Mouse (Mus musculus) gastrocnemius, adult 8-10 months (tissue): ENCODE measurements around the gene Purb. TPM values are rescaled to one million over a fixed set of nuclear protein-coding genes. Genes with fewer than 3 reads are reported as not detected.
"Not testable (repeated sequence)": the region's sequence is repeated elsewhere in the genome, so short reads cannot be mapped to it uniquely, and the experiment has no call there.

Experiments
- DNase-seq, 2 experiments: peaks; one replicate each; pipeline ENCODE4 v3.0.0; 2022; ENCODE audit warnings: low spot score in 2 of 2
- total RNA-seq, 4 experiments: library from RNA; stranded (reverse); gene quantifications; 2 replicates each; pipeline ENCODE4 v1.2.4; 2022

Purb gene
- total RNA-seq, 4 experiments from 2014 or later = 19.1 to 24.8 (median 19.7) TPM

DNA sequence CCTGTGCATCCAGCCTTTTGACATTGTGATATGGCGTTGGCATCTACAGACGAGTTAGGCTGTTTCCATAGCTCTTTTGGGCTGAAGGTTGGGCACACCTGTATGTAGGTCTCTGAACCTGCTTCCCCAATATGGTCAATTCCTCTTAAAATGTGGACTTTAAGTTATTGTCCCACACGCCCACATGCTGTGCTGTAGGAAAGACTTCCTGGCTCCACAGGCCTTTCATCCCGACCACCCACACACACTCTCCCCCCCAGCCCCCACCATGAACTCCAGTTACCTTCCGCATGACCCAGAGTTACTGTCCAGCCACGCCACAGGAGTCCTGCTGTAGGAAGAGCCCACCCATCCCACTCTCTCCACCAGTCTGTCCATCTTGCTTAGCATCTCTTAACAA is 11.2 kb upstream of the Purb start:
- no peak for DNase-seq

GRCm38 (mm10) chr11:6484244-6484959 is 8.7 kb upstream of the Purb start:
- DNase-seq = no peak

GRCm38 (mm10) chr11:6483103-6483502 is 7.4 kb upstream of the Purb start:
- DNase-seq = no peak

DNA sequence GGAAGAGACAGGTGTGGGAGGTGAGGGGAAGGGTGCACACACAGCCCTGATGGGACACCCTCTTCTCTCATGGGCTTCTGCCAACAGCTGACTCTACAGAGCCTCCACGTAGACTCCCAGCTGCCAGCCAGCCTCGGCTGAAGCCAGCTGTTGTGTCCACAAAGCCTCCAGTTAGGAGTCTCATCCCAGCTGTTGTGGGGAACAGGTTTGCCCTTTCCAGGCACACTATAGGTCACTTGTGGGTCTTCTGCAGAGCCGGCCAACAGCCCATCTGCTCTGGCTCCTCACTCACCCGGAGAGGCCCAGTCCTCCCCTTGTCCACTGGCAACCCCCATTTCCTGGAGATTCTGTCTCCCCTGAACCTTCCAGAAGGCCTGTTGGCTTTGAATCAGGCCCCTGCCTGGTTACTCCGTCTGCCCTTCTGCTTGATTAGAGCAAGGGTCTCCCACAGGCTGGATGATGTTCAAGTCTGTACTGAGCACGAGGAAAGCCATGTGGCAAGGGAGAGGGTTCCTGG is 6.0 kb upstream of the Purb start:
- DNase-seq = no peak

DNA sequence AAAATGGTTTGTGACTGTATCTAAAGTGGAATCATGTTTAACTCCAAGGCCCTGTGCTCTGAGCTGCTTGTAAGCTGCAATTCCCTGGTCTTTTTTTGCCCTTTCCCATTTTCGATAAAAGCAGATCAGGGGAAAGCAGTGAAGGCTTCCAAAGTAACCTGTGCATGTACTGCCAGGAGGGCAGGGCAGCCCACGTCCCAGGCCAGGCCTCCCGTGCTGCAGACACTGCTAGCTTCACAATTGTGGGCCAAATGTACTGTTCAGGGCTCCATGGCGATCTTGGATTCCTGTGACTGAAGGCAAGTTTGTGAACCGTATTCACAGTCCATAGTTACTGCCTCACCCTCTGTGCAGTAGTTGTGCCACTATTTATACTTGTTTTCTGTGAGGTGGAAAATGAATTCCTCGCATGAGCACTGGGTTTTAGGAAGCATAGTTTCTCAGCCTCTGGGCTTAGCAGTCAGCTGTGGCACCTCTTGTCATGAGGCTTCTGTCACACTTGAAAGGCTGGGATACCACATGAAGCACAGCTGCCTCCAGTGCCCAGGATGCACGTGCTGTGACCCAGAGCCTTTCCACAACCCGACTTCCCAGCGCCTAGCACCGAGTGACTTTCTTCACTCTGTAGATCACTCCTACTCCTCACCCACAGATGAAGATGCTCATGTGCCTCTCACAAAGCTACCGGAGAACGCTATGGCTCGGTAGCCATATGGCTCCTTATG is 5.1 kb upstream of the Purb start:
- no peak for DNase-seq

- no peak for DNase-seq
Observed at GRCm38 (mm10) chr11:6480191-6480590, 4.5 kb upstream of the Purb start.

GRCm38 (mm10) chr11:6479231-6479630 is 3.5 kb upstream of the Purb start:
- no peak for DNase-seq

GRCm38 (mm10) chr11:6477350-6477749 is 1.6 kb upstream of the Purb start:
- DNase-seq = no peak

DNA sequence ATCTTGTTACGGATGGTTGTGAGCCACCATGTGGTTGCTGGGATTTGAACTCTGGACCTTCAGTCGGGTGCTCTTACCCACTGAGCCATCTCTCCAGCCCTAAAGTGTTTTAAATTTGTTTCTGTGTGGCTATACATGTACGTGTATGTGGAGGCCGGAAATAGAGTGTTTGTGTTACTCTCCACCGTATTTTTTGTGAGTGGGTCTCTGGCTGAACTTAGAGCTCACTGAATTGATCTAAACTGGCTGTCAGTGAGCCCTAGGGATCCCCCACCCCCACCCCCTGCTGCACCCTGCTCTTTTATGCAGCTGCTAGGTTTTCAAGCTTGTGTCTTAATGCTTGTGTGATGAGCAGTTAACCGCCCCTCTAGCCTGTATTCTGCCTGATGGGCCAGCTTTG is 1.2 kb upstream of the Purb start:
- no peak for DNase-seq

DNA sequence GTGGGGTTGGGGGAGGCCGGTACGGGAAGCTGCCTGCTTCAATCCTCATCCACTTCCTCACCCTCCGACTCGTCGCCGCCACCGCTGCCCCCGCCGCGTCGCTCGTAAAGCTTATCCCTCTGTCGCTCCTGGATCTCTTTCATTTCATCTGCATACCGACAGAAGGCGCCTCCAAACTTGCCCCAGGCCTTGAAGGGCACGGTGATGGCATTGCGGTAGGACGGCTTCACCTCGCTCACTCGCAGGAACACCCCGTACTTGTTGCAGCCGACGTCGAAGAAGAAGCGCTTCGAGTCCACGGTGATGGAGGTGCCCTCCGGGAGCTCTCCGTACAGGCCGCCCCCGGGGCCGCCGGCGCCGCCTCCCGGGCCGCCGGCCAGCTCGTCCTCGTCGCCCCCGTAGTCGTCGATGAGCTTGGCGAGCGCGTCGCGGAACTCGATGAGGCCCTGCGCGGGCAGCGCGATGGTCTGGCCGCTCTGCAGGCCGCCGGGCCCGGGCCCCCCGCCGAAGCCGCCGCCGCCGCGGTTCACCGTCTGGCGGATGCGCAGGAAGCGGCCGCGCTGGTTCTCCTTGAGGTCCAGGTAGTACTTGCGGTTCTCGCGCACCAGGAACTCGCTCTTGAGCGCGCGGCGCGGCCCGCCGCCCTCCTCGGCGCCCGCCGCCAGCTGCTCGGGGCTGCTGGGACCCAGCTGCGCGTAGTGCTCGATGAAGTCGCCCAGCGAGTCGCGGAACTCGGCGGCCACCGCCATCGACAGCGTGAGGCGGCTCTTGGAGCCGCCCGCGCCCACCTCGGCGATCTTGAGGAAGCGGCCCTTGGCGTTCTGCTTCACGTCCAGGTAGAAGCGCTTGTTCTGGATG is 614 bp downstream of the Purb start:
- DNase-seq = peak; percentile 9 to 21

DNA sequence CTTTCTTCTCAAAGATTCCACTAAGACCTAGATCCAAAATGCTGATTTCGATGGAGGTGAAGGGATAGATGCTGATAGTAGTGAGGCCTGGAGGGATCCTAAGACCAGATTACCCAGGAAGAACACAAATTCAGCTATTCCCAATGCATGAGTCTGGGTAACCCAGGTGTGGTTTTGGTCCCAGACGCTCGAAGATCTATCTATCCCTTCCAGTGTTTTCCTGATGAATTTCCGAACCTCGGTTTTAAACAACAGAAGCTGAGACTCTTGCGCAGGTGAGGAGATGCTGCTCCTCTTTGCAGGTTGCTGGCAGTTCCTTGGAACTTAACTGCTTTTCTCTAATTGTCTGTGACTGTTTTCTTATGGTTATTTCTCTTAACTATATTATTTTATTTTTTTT is 1.3 kb downstream of the Purb start:
- no peak for DNase-seq

DNA sequence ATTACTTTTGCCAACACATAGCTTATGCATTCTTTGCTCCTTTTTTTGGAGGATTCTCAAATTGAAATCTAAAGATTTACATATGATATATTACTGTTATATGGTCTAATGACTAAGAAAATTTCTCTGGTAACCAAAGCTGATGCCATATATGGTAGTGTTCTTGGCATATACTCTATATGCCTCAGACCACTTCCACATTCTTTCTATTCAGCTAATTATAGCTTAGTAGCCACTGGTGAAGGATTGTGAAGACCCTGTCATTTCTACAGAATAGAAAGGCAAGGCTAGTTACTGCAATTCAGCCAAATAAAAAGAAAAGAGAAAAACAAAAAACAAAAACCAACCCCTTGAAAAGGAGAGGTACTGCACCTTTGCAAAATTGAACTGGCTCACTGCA is 3.6 kb downstream of the Purb start:
- no peak for DNase-seq

GRCm38 (mm10) chr11:6471493-6471892 is 4.2 kb downstream of the Purb start:
- no peak for DNase-seq

DNA sequence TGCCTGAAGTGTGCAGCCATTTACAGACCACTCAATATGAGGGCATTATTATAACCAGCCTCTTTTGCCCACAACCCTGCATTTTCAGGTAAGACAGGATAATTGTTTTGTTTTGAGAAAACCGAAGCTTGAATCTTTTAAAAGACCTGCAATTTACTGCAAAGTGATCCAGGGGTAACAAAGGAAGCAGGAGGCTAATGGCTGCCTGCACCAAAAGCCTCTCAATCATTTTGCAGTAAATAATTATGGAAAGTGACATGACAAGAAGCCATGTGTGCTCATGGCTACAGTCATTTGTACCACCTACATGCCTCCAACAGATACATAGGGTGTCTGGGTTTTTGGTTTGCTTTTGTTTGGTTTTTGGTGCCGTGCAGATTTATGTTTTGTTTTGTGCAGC is 4.7 kb downstream of the Purb start:
- DNase-seq = no peak

DNA sequence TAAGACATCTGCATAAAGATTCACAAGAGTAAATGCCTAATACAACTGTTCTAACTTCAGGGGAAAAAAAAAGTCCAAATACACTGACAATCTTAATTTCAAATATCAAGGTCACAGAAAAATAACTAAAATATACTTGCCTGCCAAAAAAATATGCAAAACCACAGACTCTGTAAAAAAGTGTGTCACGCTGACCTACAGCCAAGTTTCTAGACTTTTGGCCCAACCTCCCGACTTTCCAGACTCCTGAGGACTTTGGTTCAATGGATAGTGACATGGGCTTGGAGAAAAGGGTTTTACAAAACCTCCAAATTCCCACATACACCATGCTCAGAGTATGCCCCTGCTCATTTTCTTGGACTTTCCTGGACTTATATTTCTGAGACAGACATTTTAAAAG is 7.2 kb downstream of the Purb start:
- no peak for DNase-seq

DNA sequence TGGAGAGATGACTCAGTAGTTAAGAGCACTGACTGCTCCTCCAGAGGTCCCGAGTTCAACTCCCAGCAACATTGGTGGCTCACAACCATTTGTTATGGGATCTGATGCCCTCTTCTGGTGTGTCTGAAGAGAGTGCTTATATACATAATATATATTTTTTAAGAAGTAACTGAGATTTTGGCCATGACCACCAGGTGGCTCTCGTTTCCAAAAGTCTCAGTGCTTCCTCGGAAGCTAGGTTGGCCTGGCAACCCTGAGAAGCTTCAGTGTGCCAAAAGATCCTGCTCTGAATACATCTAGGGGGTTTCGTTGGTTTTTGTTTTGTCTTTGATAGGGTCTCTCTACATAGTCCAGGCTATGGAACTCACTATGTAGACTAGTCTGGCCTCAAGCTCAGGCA is 10.6 kb downstream of the Purb start:
- no peak for DNase-seq

GRCm38 (mm10) chr11:6463159-6463837 is 12.4 kb downstream of the Purb start:
- no peak for DNase-seq

DNA sequence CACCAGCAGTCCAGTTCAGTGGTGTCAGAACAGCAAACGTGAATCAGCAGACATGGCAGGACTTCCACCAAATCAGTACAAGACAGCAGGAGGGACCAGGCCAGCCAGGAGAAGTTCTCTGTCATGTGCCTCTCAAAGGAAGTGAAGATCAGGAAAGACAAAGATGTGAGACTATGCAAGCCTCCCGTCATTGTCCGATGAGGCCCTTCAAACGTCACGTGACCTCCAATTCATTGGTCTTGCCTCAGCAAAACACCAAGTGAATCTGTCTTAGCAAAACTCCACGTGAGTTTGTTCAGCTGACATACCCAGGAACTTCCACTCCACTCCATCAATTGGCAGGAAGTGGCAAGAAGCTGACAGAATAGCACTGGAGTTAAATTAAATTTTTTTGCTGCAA is 19.6 kb downstream of the Purb start:
- no peak for DNase-seq

DNA sequence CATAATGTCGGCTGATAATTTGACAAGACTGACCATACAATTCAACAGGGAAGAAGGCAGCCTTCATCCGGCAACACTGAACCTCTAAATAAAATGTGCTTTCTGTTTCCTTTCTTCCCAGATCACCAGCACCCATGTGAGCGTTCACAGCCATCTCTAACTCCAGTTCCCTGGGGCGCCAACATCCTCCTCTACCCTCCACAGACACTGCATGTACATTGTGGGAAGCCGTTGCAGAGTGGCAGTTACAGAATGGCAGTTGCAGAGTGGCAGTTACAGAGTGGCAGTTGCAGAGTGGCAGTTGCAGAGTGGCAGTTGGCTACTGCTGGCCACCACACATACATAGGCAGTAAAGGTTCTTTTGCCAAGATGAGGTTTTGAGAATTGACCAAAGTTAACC is 27.6 kb downstream of the Purb start:
- not testable (repeated sequence) for DNase-seq

GRCm38 (mm10) chr11:6447493-6447892 is 28.2 kb downstream of the Purb start:
- DNase-seq = no peak

GRCm38 (mm10) chr11:6445951-6446350 is 29.8 kb downstream of the Purb start:
- DNase-seq = no peak
